Mouse (Mus musculus) heart, postnatal 0 days (tissue): ENCODE data around the gene Hist1h2ae.
A peak's percentile ranks its signal among the peaks of the same experiment; 100 is the strongest.
"Not testable (repeated sequence)": the region's sequence is repeated elsewhere in the genome, so short reads cannot be mapped to it uniquely, and the experiment has no call there.

ENCODE experiments used
- CTCF ChIP-seq: IDR thresholded peaks from 2 replicates; pipeline ENCODE4 v1.5.1; 2016; ENCODE audit warnings: antibody characterized with exemption, control low read depth, low read depth
- EP300 ChIP-seq: IDR thresholded peaks from 2 replicates; pipeline ENCODE4 v1.6.1; 2016; ENCODE audit warnings: antibody characterized with exemption, low read depth

DNA sequence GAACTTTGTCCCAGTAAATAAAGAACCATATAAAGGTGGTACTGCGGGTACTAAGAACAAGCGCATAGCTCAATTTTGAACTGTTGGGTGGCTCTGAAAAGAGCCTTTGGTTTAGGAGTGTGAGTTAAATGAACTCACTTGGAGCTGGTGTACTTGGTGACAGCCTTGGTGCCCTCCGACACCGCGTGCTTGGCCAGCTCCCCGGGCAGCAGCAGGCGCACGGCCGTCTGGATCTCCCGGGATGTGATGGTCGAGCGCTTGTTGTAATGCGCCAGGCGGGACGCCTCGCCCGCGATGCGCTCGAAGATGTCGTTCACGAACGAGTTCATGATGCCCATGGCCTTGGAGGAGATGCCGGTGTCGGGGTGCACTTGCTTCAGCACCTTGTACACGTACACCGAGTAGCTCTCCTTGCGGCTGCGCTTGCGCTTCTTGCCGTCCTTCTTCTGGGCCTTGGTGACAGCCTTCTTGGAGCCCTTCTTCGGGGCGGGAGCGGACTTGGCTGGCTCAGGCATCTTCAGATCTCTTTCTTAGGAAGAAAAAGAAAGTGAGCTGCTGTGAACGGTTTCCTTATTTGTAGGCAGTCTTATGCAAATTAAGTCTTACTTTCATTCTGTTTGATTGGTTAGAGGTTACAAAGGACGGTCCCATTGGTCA is 14.6 kb upstream of the Hist1h2ae start:
- TF ChIP-seq CTCF, result not testable (repeated sequence)
- 0 out of 2 replicates have a peak, but pooled peaks have one; percentile 43 for TF ChIP-seq EP300
